In the genomic region with DNA sequence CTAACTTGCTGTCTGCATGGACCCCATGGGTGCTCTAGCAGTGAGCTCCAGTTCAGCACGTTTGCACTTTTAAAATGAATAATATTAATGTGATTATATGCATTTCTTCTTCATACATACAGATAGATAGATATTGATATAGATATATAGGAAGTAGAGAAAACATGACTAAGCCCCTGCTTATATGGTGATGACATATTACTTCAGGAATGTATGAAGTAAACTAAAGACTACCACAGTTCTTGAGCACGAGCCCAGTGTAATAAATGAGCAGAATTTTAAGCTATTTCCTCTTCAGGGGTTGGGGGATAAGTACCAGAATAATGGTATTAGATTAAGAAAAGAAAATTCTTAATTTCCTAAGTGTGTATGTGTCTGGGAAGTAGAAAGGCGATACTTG, we compare ENCODE assay signal across 15 mouse cellular contexts.
DNase-seq lines count a peak whose midpoint lies in the region; ATAC-seq and TF ChIP-seq lines count a peak whose summit lies in the region.
"Had no signal": no experiment of that assay in that cellular context is flagged by ENCODE, and none has a peak within 500 bp of the region (broad histone marks: within the 10 kb centered on the region; RNA-seq: fewer than 3 reads in every experiment).

No protein-coding gene starts in this region.

- no peak overlapping the region for H3K9ac ChIP-seq in forebrain, embryonic 12.5 days
- no peak overlapping the region for H3K9ac ChIP-seq in limb, embryonic 12.5 days (replicated peaks)
- H3K9ac ChIP-seq in stomach, postnatal 0 days (ENCODE audit: low read length): no peak overlapping the region
- H3K9ac ChIP-seq: lung, embryonic 15.5 days had no signal

- H3K4me1 ChIP-seq in forebrain, embryonic 10.5 days: peaks cover 8% of the 10 kb centered on the region
- peaks cover 2% of the 10 kb centered on the region; the same call in 1 of the 2 replicates for H3K4me1 ChIP-seq in forebrain, embryonic 12.5 days
- peaks cover 10% of the 10 kb centered on the region; the same call in 1 of the 2 replicates for H3K4me1 ChIP-seq in limb, embryonic 12.5 days (replicated peaks)
- H3K4me1 ChIP-seq in stomach, postnatal 0 days (replicated peaks; ENCODE audit: control insufficient read depth, insufficient read depth): no peaks in the 10 kb centered on the region
- H3K4me1 ChIP-seq: lung, embryonic 15.5 days had no signal

- H3K4me3 ChIP-seq in forebrain, embryonic 10.5 days: no peak overlapping the region
- no peak overlapping the region for H3K4me3 ChIP-seq in forebrain, embryonic 12.5 days (replicated peaks)
- H3K4me3 ChIP-seq in left cerebral cortex, adult 2 months: no peak overlapping the region
- no peak overlapping the region for H3K4me3 ChIP-seq in limb, embryonic 12.5 days (replicated peaks)
- H3K4me3 ChIP-seq in stomach, postnatal 0 days (ENCODE audit: low read depth, low read length): no peak overlapping the region
- H3K4me3 ChIP-seq: erythroblast, embryonic 14.5 days; lung, embryonic 15.5 days had no signal

- no peaks in the 10 kb centered on the region for H3K9me3 ChIP-seq in forebrain, embryonic 10.5 days
- H3K9me3 ChIP-seq in forebrain, embryonic 12.5 days: no peaks in the 10 kb centered on the region
- no peaks in the 10 kb centered on the region for H3K9me3 ChIP-seq in limb, embryonic 12.5 days
- no peaks in the 10 kb centered on the region for H3K9me3 ChIP-seq in stomach, postnatal 0 days (ENCODE audit: control insufficient read depth, low read length)
- H3K9me3 ChIP-seq: lung, embryonic 15.5 days had no signal

- TF ChIP-seq EP300 in stomach, postnatal 0 days (optimal IDR thresholded peaks at IDR 0.05): no peak

- H3K4me2 ChIP-seq in forebrain, embryonic 12.5 days: no peak overlapping the region
- no peak overlapping the region for H3K4me2 ChIP-seq in limb, embryonic 12.5 days
- no peak overlapping the region for H3K4me2 ChIP-seq in stomach, postnatal 0 days (replicated peaks; ENCODE audit: low read depth)
- H3K4me2 ChIP-seq: liver, embryonic 11.5 days; lung, embryonic 15.5 days had no signal

- 87% methylated on average over 3 of the region's 3 CpGs for WGBS in forebrain, embryonic 10.5 days
- WGBS in forebrain, embryonic 12.5 days: 81% methylated on average over 3 of the region's 3 CpGs
- WGBS in limb, embryonic 12.5 days: 79% methylated on average over 3 of the region's 3 CpGs
- 35% methylated on average over 3 of the region's 3 CpGs for whole genome bisulfite sequencing in stomach, postnatal 0 days

- no peak for TF ChIP-seq CTCF in left cerebral cortex, adult 2 months (IDR thresholded peaks at IDR 0.05)
- TF ChIP-seq CTCF in stomach, postnatal 0 days (IDR thresholded peaks at IDR 0.05; ENCODE audit: low read depth): no peak

- DNase-seq in forebrain, embryonic 10.5 days (ENCODE audit: extremely low spot score, low spot score): no peak
- DNase-seq in left cerebral cortex, adult 2 months (ENCODE audit: extremely low spot score in 1 of 2, low spot score in 2 of 2): no peak
- DNase-seq in left cerebral cortex, postnatal 36 days (ENCODE audit: low spot score in 2 of 2): no peak
- DNase-seq in stomach, postnatal 0 days (ENCODE audit: low spot score): no peak
- DNase-seq in yolk sac, embryonic 10.5 days (ENCODE audit: low spot score): no peak
- DNase-seq: adrenal gland, postnatal 10 days; kidney, postnatal 10 days; right cerebral cortex, postnatal 14 days; thymus, postnatal 14 days had no signal

- intact Hi-C loops in left cerebral cortex, adult 2 months (cut with DNase I): no loop called here
- intact Hi-C loops in left cerebral cortex, postnatal 36 days (cut with DNase I): no loop called here

- ATAC-seq in forebrain, embryonic 12.5 days (ENCODE audit: low FRiP score): no peak
- ATAC-seq in limb, embryonic 12.5 days (ENCODE audit: insufficient number of reproducible peaks, insufficient read depth, low FRiP score, low TSS enrichment, low read depth): no peak
- no peak for ATAC-seq in stomach, postnatal 0 days (ENCODE audit: low FRiP score, low TSS enrichment)
- ATAC-seq in megakaryocyte-erythroid progenitor cell, adult 5-6 weeks (replicated peaks; ENCODE audit: low FRiP score, low TSS enrichment, poor library complexity, severe bottlenecking): no peak

- H3K36me3 ChIP-seq in forebrain, embryonic 10.5 days (replicated peaks): no peaks in the 10 kb centered on the region
- peaks cover 6% of the 10 kb centered on the region; the same call in 1 of the 2 replicates for H3K36me3 ChIP-seq in forebrain, embryonic 12.5 days (replicated peaks)
- peaks cover 5% of the 10 kb centered on the region for H3K36me3 ChIP-seq in limb, embryonic 12.5 days
- no peaks in the 10 kb centered on the region for H3K36me3 ChIP-seq in stomach, postnatal 0 days (ENCODE audit: control insufficient read depth, insufficient read depth, low read length)
- H3K36me3 ChIP-seq: lung, embryonic 15.5 days had no signal

- H3K27ac ChIP-seq in forebrain, embryonic 10.5 days: peak overlapping the region; percentile 44; the same call in 1 of the 2 replicates
- no peak overlapping the region for H3K27ac ChIP-seq in forebrain, embryonic 12.5 days
- H3K27ac ChIP-seq in left cerebral cortex, adult 2 months: peak overlapping the region; percentile 29
- H3K27ac ChIP-seq in limb, embryonic 12.5 days: peak overlapping the region; percentile 62; the same call in 1 of the 2 replicates
- H3K27ac ChIP-seq in stomach, postnatal 0 days (replicated peaks): peak overlapping the region; percentile 67; the same call in 1 of the 2 replicates
- H3K27ac ChIP-seq: lung, embryonic 15.5 days had no signal

- H3K27me3 ChIP-seq in forebrain, embryonic 10.5 days (ENCODE audit: poor library complexity, severe bottlenecking): no peaks in the 10 kb centered on the region
- no peaks in the 10 kb centered on the region for H3K27me3 ChIP-seq in forebrain, embryonic 12.5 days
- no peaks in the 10 kb centered on the region for H3K27me3 ChIP-seq in limb, embryonic 12.5 days
- no peaks in the 10 kb centered on the region for H3K27me3 ChIP-seq in stomach, postnatal 0 days (ENCODE audit: control insufficient read depth, insufficient read depth, low read length)
- H3K27me3 ChIP-seq: lung, embryonic 15.5 days had no signal
